Mouse (Mus musculus): ENCODE measurements at regions not wholly inside any gene's neighbourhood (a gene's known extent, or its start where the extent isn't known, plus 50 kb on each side); places are given as distances from the start of the nearest gene placed in this dataset.
A peak's percentile ranks its signal among the peaks of the same experiment; 100 is the strongest.

DNA sequence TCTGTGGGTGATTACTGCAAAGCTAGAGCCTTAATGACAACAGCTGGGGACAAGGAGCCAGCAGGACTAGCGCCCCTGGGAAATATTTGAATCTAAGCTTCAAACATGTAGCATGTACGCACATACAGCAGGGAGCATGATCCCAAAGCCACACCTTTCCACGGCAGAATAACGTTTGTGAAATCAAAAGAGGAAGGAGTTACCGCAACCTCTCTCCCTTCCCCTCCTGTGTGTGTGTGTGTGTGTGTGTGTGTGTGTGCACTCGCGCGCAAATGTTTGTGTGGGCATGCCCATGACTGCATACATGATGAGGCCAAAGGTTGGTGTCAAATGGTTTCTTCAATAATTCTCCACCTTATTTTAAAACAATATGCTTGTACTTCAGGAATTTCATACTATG lies 132.9 kb downstream of the Rplp1 start:
- 93% methylated on average over 8 of the region's 8 CpGs for WGBS
- Histone ChIP-seq H3K4me1 (no peaks in the 10 kb centered on the region), H3K4me3 (no peak overlapping the region)

DNA sequence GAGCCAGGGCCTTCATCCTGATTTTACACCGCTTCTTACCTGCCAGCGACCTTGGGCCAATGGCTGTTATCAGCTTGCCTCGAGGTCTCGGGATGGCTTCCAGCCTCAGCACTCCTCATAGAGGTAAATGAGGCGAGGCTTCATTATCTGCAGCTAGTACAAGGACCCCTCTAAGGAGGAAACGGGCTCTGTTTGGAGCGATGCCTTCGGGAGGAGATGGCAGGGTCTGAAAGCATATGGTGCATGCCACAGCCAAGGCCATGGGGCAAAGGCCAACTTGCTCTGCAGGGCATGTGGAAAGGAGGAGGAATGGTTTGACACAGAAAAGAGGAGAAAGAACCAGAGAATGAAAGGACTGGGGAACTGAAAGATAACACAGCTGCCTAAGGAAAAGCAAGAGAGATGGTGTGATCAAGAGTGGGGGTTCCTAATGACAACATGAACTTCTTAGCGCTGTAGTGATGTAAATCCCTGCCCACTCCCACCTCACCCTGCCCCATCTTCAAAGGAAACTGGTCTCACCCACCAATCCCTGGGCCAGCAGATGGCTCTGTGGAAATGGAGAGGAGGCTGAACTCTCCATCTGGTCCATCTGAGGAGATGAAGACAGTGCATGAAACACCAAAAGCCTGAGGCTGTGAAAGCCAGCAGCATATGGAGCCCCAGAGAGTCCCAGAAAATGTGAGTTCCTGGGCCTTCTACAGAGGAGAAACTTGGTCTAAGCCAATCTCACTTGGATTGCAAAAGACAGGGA lies 134.0 kb downstream of the Rplp1 start:
- no peaks in the 10 kb centered on the region for H3K4me1 ChIP-seq
- 91% methylated on average over 9 of the region's 9 CpGs for WGBS
- DNase-seq (ENCODE audit: extremely low spot score, low spot score): no peak
- H3K27ac ChIP-seq: no peak overlapping the region
- no peak overlapping the region for H3K4me3 ChIP-seq
- no peaks in the 10 kb centered on the region; the same call in 1 of the 2 replicates for H3K27me3 ChIP-seq (ENCODE audit: poor library complexity, severe bottlenecking)
- no peaks in the 10 kb centered on the region for H3K9me3 ChIP-seq
- H3K36me3 ChIP-seq (replicated peaks): no peaks in the 10 kb centered on the region

More for the DNA sequence above, 132.9 kb downstream of the Rplp1 start:
- Histone ChIP-seq H3K36me3 (replicated peaks) (no peaks in the 10 kb centered on the region), H3K27me3 (ENCODE audit: poor library complexity, severe bottlenecking) (peaks cover 2% of the 10 kb centered on the region; the same call in 1 of the 2 replicates), H3K9me3 (no peaks in the 10 kb centered on the region), H3K27ac (no peak overlapping the region)
- DNase-seq (ENCODE audit: extremely low spot score, low spot score): no peak

DNA sequence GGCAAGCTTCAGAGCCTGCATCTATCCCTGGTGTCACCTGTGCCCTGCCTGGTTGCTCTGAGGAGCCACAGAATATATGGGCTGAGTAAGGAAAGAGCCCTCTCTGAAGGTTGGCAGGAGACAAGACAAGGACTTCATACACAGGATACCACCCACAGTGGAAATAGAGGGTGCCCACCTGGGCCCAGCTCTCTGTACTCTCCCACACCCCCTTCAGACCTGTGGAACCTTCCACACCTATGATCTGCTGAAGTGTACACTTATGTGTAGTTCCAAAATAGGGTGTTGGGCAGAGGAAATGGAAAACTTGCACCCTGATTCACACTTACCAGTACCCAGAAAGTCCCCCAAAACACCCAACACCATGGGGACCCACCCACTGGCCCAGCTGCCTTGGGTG lies 135.2 kb downstream of the Rplp1 start:
- Histone ChIP-seq H3K4me3 (no peak overlapping the region), H3K4me1 (no peaks in the 10 kb centered on the region), H3K27ac (no peak overlapping the region), H3K27me3 (ENCODE audit: poor library complexity, severe bottlenecking) (no peaks in the 10 kb centered on the region; the same call in 1 of the 2 replicates), H3K36me3 (replicated peaks) (no peaks in the 10 kb centered on the region), H3K9me3 (no peaks in the 10 kb centered on the region)
- no peak for DNase-seq (ENCODE audit: extremely low spot score, low spot score)

DNA sequence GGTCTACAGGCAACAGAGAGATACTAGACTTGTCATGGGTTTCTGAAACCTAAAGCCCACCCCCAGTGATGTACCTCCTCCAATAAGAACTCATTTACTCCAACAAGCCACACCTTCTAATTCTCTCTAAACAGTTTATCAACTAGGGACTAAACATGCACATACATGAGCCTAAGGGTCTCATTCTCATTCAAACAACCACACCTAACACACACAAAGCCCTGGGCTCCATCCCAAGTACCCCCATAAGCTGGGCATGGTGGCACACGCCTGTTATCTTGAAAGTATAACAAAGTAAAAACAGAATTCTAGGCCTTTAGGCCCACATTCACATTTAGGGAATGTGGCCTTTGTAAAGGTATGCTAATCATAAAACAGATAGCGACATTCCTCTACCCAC lies 137.9 kb downstream of the Rplp1 start:
- 91% methylated on average over 2 of the region's 2 CpGs for WGBS
- Histone ChIP-seq H3K4me3 (no peak overlapping the region), H3K9me3 (no peaks in the 10 kb centered on the region)

DNA sequence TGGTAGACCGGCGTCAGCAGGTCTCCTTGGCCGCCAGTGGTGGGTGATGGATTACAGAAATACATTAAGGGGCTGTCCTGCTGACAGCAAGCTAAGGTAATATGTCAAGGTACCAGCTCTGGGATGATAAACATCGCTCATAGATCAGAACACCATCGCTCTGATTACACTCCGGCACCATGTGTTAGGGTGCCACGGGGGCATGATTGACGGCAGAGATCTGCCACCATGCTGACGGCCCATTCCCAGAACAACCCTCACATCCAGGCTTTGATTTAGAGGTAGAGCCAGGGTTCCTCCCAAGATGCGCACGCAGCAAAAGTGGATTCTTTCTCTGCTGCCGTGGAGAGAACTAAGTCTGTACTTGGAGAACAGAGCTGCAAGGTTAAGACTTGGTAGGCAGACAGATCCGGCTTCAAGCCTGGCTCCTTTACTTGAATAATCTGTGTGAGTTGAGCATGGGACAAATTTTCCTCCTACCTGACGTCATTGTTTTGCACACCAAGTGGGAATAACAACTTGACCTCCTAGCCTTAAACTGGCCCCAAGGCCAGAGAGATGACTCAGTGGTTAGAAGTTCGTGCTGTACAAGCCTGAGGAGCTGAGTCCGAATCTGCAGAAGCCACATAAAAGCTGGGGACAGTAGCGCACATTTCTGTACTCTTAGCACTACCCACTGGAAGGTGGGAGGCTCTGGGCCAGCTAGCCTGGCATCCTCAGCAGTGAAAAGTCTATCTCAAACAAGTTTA lies 144.0 kb downstream of the Rplp1 start:
- no peak for DNase-seq (ENCODE audit: extremely low spot score, low spot score)
- H3K4me1 ChIP-seq: peaks cover 3% of the 10 kb centered on the region
- H3K9me3 ChIP-seq: no peaks in the 10 kb centered on the region
- no peaks in the 10 kb centered on the region for H3K27me3 ChIP-seq (ENCODE audit: poor library complexity, severe bottlenecking)
- H3K27ac ChIP-seq: no peak overlapping the region
- H3K36me3 ChIP-seq (replicated peaks): no peaks in the 10 kb centered on the region
- WGBS: 90% methylated on average over 17 of the region's 17 CpGs
- H3K4me3 ChIP-seq: no peak overlapping the region

More for the DNA sequence above, 137.9 kb downstream of the Rplp1 start:
- no peaks in the 10 kb centered on the region for H3K27me3 ChIP-seq (ENCODE audit: poor library complexity, severe bottlenecking)
- H3K27ac ChIP-seq: no peak overlapping the region
- DNase-seq (ENCODE audit: extremely low spot score, low spot score): no peak
- H3K36me3 ChIP-seq (replicated peaks): no peaks in the 10 kb centered on the region
- no peaks in the 10 kb centered on the region for H3K4me1 ChIP-seq

DNA sequence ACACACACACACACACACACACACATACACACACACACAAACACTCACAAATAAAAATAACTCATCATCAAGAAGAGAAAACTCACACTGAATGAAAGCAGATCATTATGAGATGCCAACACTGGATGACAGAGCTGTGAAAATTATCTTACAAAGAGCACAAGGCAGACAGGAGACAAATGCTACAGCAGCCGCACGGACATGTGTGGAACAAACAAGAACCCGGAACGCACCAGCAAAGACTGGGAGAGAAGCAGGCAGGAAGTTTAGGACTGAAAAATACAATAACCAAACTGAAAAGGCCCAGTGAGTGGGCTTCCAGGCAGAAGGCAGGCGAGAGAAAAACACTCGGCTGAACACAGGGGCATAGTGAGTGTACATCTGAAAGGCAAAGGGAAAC lies 148.2 kb downstream of the Rplp1 start:
- no peaks in the 10 kb centered on the region for H3K27me3 ChIP-seq (ENCODE audit: poor library complexity, severe bottlenecking)
- DNase-seq (ENCODE audit: extremely low spot score, low spot score): no peak
- no peaks in the 10 kb centered on the region for H3K36me3 ChIP-seq (replicated peaks)
- 91% methylated on average over 6 of the region's 6 CpGs for WGBS
- no peaks in the 10 kb centered on the region for H3K9me3 ChIP-seq
- H3K27ac ChIP-seq: no peak overlapping the region
- no peak overlapping the region for H3K4me3 ChIP-seq
- peaks cover 7% of the 10 kb centered on the region for H3K4me1 ChIP-seq

DNA sequence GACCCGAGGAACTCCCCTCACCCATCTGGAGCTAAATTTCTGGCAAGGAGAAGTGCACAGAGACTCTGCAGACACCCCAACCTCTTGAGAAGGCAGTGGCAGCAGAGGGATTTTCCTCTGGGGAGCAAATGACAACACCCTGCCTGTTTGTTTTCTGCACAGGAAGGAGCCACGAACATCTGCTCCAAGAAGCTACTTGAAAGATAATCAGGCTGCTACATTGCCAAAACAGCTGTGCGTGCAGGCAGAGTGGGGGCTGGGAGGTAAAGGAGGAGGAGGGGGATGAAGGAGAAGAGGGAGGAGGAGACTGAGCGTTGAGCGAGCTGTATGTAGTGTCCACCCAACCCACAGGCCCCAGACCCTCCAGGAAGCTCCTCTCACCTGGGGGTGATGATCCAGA lies 149.0 kb downstream of the Rplp1 start:
- no peak overlapping the region for H3K4me3 ChIP-seq
- WGBS: 72% methylated on average over 5 of the region's 5 CpGs
- H3K27ac ChIP-seq: no peak overlapping the region
- H3K9me3 ChIP-seq: no peaks in the 10 kb centered on the region
- peaks cover 7% of the 10 kb centered on the region for H3K4me1 ChIP-seq
- H3K36me3 ChIP-seq (replicated peaks): no peaks in the 10 kb centered on the region
- DNase-seq (ENCODE audit: extremely low spot score, low spot score): no peak
- H3K27me3 ChIP-seq (ENCODE audit: poor library complexity, severe bottlenecking): no peaks in the 10 kb centered on the region

DNA sequence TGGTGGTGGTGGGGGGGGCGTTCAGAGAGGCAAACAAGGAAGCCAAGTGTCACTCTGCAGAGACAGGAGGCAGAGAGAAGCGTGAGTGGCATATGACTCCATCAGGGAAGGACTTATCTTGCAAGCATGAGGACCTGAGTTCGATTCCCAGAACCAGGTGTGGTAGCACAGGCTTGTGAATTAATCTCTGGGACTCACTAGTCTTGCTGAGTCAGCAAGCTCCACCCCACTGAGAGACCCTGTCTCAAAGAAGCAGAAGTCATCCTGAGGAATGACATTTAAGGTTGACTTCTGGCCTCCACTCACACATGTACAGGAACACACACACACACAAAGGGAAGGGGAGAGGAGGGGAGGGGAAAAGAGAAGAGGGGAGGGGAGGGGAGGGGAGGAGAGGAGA lies 156.5 kb downstream of the Rplp1 start:
- Histone ChIP-seq H3K4me3 (no peak overlapping the region), H3K9me3 (no peaks in the 10 kb centered on the region), H3K27me3 (ENCODE audit: poor library complexity, severe bottlenecking) (peaks cover 15% of the 10 kb centered on the region; the same call in 1 of the 2 replicates), H3K4me1 (peaks cover 28% of the 10 kb centered on the region), H3K27ac (no peak overlapping the region), H3K36me3 (replicated peaks) (no peaks in the 10 kb centered on the region)
- DNase-seq (ENCODE audit: extremely low spot score, low spot score): no peak
- WGBS: 89% methylated on average over 3 of the region's 3 CpGs

DNA sequence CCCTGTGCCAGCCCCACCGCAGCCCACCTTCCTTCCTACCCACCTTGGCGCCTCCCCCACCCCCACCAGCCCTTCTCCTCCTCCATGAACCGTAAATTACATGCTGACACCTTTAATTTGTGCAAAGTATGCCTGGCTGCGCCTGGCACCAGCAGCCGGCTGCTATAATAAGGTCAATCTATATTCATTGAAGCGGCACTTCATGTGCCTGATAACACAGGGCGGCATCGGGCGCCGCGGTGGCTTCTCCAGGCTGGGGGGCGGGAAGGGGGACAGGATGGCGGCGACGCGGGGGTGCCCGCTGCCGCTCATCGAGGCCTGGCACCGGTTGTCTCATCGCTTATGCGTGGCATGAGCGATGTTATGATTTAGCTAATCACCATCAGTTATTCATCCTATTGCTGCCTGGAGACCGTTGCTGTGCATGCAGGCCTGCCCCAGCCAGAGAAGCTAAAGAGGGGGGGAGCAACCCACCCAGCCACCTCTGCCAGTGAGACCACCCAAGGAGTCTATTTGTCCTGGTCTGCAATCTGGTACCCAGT lies 157.5 kb downstream of the Rplp1 start:
- Histone ChIP-seq H3K27me3 (ENCODE audit: poor library complexity, severe bottlenecking) (peaks cover 15% of the 10 kb centered on the region; the same call in 1 of the 2 replicates), H3K27ac (no peak overlapping the region), H3K36me3 (replicated peaks) (no peaks in the 10 kb centered on the region), H3K4me1 (peaks cover 28% of the 10 kb centered on the region), H3K4me3 (no peak overlapping the region), H3K9me3 (no peaks in the 10 kb centered on the region)
- no peak for DNase-seq (ENCODE audit: extremely low spot score, low spot score)
- WGBS: 90% methylated on average over 24 of the region's 24 CpGs

DNA sequence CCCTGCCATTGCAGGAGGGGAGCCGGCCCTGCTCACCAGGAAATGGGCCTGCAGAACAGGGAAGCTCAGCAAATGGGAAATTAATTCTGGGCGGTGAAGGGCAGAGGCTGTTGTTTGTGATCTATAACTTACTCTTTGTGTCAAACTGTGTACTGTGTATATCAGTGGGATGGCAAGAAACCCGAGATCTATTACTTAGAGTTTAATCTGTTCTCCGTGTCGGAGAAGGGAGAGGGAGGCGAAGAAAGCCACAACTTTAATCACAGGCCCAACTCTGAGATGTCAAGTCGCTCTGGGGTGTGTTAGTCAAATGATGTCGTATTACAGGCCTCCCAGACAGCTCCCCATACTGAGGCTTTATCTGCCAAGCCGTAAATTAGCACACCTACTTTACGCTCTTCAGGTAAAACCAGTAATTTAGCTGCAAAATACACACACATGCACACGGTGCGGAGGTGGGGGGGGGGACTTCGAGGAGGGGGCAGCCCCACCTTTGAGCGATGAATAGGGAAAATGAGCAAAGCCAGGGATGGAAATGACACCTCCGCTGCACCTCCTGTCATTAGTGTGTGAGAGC lies 158.0 kb downstream of the Rplp1 start:
- Histone ChIP-seq H3K4me1 (peaks cover 28% of the 10 kb centered on the region), H3K4me3 (no peak overlapping the region), H3K36me3 (replicated peaks) (no peaks in the 10 kb centered on the region), H3K27ac (no peak overlapping the region), H3K9me3 (no peaks in the 10 kb centered on the region), H3K27me3 (ENCODE audit: poor library complexity, severe bottlenecking) (peaks cover 15% of the 10 kb centered on the region; the same call in 1 of the 2 replicates)
- 80% methylated on average over 15 of the region's 15 CpGs for WGBS
- DNase-seq (ENCODE audit: extremely low spot score, low spot score): no peak

DNA sequence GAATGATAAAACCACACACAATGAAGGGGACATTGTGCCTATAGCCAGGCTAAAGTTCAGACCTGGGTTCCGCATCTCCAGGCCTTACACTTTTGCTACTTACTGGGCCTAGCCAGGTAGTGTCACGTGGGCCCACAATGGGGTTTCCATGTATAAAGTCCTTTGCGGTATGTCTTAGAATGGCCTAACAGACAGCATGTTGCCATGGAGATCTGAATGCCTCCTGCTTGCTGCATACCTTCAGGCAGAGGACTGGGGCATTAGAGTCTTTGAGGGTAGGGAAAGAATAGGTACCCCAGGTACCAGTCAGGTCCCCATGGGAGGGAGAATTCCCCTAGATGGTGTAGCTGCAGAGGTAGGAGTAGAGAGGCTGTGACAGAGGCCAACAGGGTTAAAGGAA lies 159.0 kb downstream of the Rplp1 start:
- Histone ChIP-seq H3K36me3 (replicated peaks) (no peaks in the 10 kb centered on the region), H3K27ac (peak overlapping the region; percentile 26; the same call in 1 of the 2 replicates), H3K4me1 (peaks cover 28% of the 10 kb centered on the region), H3K9me3 (no peaks in the 10 kb centered on the region), H3K27me3 (ENCODE audit: poor library complexity, severe bottlenecking) (peaks cover 15% of the 10 kb centered on the region; the same call in 1 of the 2 replicates), H3K4me3 (no peak overlapping the region)
- 82% methylated on average over 3 of the region's 3 CpGs for WGBS
- DNase-seq (ENCODE audit: extremely low spot score, low spot score): no peak

DNA sequence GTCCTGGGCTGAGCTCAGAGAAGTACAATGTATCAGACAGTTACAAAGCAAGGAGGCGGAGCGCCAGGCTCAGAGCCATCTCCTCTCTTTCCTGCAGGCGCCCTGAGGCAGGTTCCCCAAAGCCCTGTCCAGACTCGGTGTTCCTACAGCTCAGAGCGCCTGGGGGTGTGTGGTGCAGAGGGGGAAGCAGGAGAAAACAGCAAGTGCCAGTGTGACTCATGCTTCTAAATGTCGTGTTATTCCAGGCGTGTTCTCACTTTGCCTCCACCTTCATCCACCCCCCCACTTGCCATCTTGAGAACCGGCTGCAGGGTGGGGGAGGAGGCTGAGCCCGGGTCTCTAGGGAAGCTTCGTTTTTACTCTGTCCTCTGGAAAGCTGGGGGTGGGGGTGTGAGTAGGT lies 160.5 kb downstream of the Rplp1 start:
- peak overlapping the region; percentile 66 for H3K27ac ChIP-seq
- no peaks in the 10 kb centered on the region for H3K9me3 ChIP-seq
- H3K4me3 ChIP-seq: no peak overlapping the region
- H3K27me3 ChIP-seq (ENCODE audit: poor library complexity, severe bottlenecking): 0 out of 2 replicates have a peak, but pooled peaks cover 10% of the 10 kb centered on the region
- no peaks in the 10 kb centered on the region for H3K36me3 ChIP-seq (replicated peaks)
- no peak for DNase-seq (ENCODE audit: extremely low spot score, low spot score)
- 45% methylated on average over 10 of the region's 10 CpGs for WGBS
- H3K4me1 ChIP-seq: peaks cover 28% of the 10 kb centered on the region

DNA sequence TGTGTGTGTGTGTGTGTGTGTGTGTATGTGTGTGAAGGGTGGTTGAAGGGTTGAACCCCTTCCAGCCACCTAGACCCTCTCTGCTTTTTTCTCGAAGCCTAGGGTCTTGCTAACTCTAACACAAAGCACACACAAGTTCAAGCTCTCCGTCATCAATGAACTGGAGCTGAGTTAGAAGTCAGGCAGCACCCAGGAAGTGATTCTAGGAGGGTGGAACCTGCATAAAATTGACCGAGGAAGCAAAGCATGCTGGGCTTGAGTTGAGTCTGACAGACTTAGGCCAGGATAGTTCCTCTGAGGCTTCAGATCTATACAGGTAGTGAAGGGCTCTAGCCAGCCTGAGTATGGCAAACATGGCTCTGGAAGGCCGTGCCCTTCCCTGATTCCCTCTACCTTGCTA lies 165.1 kb downstream of the Rplp1 start:
- 0 out of 2 replicates have a peak, but pooled peaks cover 10% of the 10 kb centered on the region for H3K27me3 ChIP-seq (ENCODE audit: poor library complexity, severe bottlenecking)
- H3K4me1 ChIP-seq: peaks cover 20% of the 10 kb centered on the region
- no peaks in the 10 kb centered on the region for H3K9me3 ChIP-seq
- DNase-seq (ENCODE audit: extremely low spot score, low spot score): no peak
- H3K4me3 ChIP-seq: no peak overlapping the region
- WGBS: 86% methylated on average over 4 of the region's 4 CpGs
- H3K36me3 ChIP-seq (replicated peaks): no peaks in the 10 kb centered on the region
- no peak overlapping the region for H3K27ac ChIP-seq

Measured in forebrain, embryonic 10.5 days (tissue).